Mouse (Mus musculus): ENCODE results near the gene Dync1li2.

Gene Dync1li2

DNA sequence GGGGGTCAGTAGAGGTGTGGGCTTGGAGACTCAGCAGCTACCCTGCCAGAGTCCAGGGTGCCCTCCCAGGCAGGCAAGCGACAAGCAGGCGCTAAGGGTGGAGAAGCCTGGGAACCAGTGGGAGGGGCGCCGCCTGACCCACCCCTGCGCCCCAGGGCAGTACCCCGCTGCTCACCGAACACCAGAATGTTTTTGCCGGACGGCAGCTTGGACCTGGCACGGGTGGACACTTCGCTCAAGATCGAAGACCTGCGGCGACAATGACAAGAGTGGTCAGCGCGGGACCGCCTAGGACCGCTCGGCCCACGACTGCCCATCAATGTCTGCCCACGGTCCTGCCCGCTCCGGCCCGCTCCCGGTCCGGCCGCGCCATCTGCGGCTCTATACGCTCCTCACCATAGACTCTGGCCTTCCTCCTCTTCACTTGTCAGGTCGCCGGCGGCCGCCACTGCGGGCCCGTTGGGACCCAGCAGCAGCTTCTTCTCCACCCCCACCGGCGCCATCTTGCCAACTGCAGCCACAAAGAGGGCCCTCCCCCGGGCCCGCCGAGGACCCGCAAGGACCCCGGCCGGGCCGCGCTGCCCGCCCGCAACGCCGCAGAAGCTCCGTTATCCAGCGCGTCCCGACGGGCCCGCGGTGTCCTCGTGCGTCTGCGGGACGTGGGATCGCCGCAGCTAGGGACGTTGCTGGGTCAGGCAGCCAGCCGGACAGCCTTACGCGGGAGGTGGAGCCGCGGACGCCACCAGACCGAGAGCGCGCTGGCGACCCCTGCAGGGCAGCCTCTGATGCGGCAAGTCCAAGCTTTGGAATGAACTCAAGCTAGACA lies at the start of gene Dync1li2:
Gene Dync1li2 (minus strand): TSS at position 749 of the 826 bp plus-strand sequence.
- peak; percentile 92 to 96 for DNase-seq

DNA sequence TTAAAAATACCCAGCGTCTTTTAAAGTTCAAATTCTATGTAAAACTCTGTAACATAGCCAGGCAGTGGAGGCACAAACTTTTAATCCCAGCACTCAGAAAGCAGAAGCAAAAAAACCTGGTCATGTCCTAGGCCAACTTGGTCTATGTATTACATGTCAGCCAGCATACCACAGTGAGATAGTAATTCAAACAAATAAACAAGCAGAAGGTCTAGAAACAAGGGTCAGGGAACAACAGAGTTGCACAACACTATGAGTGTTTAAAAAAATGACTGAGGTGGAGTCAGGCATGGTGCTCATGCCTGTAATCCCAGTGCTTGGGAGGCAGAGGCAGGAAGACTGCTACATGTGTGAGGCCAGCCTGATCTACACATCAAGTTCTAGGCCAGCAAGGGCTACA lies 36.2 kb upstream of the Dync1li2 start:
- no peak for DNase-seq

DNA sequence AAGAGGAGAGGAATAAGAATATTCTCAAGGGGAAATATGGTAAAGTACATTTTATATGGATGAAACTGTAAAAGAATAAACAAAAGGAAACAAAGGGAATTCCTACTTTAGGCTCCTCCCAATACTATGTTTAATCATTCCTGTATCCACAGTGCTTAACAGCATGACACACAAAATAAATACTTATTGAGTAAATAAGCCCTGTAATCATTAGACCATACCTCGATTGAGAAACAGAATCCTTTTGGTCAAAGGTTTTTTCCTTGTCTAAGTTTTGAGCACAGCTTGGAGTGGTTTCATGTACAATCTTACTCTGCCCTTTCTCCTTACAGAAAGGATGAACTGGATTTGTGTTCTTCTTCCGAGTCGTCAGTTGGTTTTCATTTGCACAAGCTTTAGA lies 29.6 kb upstream of the Dync1li2 start:
- DNase-seq = no peak

- no peak for DNase-seq
Measured at GRCm38 (mm10) chr8:104467463-104467862, 24.6 kb upstream of the Dync1li2 start.

DNA sequence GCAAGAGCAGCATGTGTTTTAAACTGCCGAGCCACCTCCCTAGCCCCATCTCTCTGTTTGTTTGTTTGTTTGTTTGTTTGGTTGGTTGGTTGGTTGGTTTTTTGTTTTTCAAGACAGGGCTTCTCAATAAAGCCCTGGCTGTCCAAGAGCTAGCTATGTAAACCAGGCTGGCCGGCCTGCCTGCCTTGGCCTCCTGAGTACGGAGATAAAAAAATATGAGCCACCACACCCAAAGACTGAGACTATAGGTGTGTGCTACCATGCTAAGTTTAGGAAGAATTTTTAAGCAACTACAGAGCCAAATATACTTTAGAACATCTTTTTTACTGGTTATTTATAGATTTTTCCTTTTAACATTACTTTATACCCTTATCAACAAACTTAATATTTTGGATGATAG lies 9.3 kb upstream of the Dync1li2 start:
- DNase-seq = no peak

- no peak for DNase-seq
Measured at GRCm38 (mm10) chr8:104448796-104449195, 5.9 kb upstream of the Dync1li2 start.

DNA sequence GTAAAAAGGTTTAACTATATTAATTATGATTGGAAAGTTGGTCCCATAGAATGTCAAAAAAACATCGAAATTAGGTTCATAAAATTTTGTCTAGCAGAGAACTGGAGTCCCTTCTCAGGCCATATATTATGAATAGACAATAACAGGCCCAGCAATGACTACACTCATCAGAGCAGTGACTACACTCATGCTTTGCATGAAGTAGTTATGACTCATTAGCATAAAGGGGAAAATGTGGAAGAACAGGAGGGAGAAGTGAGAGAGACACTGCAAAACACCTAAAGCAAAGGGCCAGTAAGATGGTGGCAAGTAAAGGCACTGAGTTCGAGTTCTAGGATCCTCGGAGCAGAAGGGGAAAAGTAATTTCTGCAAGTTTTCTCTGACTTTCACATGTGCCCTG lies 3.2 kb upstream of the Dync1li2 start:
- DNase-seq = no peak

DNA sequence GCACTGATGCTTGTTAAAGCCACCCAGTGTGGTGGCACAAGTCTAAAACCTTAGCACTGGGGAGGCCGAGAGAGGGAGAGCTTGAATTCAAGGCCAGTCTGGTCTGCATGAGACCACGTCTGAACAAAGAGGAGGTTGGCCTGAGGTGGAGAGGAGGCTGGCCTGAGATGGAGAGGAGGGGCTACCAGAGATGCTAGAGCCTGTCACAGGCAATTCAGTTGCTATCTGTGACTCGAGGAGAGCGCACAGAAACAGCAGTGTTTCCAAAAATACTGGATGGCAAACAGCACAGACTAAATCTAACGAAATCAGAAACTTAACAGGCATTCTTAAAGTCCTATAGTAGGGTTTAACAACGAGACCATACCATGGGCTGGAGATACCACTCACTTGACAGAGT lies 2.4 kb upstream of the Dync1li2 start:
- DNase-seq = no peak

- no peak for DNase-seq
Measured at GRCm38 (mm10) chr8:104443125-104443679, 355 bp upstream of the Dync1li2 start.

- no peak for DNase-seq
Measured at GRCm38 (mm10) chr8:104441613-104442012, 1.2 kb downstream of the Dync1li2 start.

- no peak for DNase-seq
Measured at GRCm38 (mm10) chr8:104439461-104439860, 3.4 kb downstream of the Dync1li2 start.

GRCm38 (mm10) chr8:104437494-104438135 lies 5.2 kb downstream of the Dync1li2 start:
- no peak for DNase-seq

DNA sequence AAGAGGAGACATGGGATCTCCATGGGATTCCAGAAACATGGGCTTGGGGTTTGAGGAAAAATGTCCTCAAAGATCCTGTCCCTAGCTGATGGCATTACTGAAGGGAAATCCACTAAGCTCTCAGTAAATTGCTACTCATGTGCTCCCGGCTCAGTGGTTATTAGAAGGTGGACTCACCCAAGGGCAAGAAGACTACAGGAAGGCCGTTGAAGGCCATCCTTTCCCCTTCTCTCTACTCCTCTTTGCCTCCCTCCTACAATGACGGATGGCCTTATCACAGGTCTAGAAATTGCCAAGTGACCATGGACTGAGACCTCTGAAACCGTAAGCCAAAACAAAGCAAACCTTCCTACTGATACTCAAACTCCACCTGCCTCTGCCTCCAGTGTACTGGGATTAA lies 6.3 kb downstream of the Dync1li2 start:
- no peak for DNase-seq

DNA sequence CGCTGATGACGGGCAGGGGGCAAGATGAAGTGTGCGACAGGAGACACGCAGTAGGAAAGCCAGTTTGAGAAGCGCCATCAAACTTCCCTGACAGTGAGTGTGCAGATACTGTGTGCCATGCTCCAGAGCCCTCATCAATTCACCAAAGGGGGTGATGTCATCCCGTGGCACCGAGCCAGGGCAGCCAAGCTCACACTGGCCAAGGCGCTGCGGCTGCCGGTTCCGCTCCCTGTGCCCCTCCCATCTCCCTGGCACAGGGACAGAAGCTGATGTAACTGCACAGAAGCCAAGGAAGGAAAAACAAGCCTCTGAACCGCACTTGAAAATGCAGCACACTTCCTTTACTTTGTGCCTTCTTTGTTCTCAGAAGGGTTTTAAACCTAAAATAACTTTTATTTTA lies 6.8 kb downstream of the Dync1li2 start:
- peak; percentile 100 for DNase-seq

DNA sequence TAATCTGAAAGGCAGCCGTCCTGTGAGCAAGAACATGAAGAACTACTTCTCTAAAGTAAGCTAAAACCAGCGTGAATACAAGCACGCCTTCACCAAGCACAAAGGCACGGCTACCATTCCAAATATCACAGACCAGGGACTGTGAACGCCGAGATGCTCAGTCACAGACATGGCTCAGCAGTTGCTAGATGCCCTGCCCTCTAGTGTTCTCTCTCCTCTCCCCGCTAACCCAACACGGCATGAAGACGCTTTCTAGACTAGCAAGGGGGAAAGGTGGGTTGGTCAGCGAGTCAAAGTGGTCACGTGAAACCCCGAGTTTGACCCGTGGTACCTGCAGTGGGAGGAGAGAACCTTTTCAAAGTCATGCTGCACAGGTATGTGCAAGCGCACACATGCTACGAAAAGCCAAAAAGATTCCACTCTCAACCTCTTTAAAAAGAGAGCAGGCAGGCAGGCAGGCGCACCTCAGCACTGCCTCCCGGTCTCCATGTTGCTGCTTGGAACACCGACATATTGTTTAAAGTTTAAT lies 8.0 kb downstream of the Dync1li2 start:
- DNase-seq = peak; percentile 49 to 58

DNA sequence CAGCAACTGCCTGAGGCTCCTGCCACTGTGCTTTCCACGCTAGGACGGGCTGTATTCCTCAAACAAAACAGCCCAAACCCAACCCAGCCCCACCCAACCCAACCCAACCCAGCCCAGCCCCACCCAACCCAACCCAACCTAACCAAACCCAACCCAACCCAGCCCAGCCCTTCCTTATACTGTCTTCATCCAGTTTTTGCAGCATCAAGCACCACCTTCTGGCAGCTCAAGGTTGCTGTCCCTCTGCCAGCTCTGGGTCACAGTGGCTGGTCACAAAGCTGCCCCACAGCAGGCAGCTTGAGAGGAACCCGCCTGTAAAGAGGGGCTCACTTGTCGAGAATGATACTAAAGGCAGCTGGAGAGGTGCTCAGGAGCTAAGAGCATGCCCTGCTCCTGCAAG lies 8.6 kb downstream of the Dync1li2 start:
- DNase-seq = peak; percentile 60 to 65

DNA sequence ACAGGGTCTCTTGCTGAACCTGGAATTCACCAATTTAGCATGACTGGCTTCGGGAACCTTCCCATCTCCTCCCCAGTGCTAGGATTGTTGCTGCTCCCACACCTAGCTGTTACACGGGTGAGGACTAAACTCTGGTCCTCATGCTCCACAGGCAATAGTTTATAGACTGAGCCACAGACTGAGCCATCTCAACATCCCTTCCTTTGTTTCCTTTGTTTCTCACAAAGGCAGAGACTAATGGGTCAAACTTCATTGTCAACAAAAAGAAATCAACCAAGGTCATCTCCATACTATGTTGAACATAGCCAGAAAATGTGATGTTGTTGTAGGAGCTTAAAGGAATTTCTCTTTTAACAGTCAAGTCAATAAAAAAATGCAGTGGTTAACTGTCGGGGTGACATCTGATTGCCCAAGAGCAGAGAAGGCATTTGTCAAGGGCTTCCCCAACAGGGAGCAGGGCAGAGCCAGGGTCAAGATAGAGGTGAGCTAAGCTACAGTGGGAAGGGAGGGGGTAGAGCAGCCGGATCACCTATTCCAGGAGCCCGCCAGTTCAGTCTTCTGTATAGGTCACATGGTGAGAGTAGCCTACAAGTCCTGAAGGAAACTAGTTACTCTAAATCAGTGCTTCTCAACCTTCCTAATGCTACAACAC lies 9.5 kb downstream of the Dync1li2 start:
- DNase-seq = no peak

GRCm38 (mm10) chr8:104432656-104433055 lies 10.2 kb downstream of the Dync1li2 start:
- DNase-seq = no peak

DNA sequence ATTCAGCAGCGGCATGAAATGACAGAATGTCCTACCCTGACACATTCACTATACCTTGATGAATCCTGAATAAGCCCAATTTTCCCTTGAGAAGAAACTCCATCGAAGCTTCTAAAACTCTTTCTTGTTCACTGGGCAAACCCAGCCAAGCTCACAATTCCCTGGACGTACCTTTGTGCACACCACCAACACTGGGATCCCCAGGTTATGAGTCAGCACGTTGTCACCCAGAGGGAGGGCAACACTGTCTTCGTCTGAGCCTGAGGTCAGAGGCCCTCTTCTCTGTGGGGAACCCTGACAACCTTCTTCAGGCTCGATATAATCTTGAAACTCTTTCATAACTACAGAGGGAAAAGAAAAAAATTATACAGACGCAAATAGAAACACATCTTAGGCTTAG lies 12.6 kb downstream of the Dync1li2 start:
- DNase-seq = no peak

- no peak for DNase-seq
Measured at GRCm38 (mm10) chr8:104427703-104428102, 15.1 kb downstream of the Dync1li2 start.

DNA sequence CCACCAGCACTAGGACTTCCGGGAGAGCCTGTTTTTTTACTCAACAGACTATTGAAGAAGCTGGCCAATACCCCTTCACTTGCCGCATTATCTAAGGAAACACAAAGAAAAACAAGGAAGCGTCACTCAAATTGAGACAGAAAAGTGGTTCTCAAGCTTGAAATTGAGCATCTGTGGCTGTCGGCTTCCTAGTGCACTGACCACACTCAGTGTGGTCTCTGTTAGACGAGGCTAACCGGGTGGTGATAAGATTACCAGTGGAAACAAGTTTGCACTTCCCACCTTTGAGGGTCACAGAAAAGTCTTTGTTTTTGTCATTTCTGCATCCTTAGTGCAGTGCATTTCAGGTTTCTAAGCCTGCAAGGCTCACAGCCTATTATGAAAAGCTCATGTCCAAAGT lies 20.5 kb downstream of the Dync1li2 start:
- no peak for DNase-seq

GRCm38 (mm10) chr8:104416022-104416421 lies 26.8 kb downstream of the Dync1li2 start:
- DNase-seq = no peak

DNA sequence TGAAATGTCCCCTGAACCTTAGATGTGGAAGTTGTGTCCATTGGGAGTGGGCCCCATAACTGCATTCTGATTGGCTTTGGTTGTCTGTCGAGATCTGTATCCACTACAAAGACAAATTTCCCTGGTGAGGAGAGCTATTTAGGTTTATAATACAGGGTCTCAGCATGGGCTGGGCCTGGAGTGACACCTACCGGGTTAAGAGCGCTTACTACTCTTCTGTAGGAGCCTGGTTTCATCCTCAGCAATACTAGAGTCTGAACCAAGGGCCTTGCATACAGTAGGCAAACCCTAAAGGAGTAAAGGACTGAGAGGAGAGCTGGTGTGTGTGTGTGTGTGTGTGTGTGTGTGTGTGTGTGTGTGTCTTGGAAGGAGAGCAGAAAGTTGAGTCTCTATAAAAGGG lies 28.6 kb downstream of the Dync1li2 start:
- DNase-seq = no peak
